Mouse (Mus musculus) MEL (cell line): ENCODE measurements at regions not wholly inside any gene's neighbourhood (a gene's known extent, or its start where the extent isn't known, plus 50 kb on each side); places are given as distances from the start of the nearest gene placed in this dataset.

Source experiments
- DNase-seq: peaks from one replicate; pipeline ENCODE4 v3.0.0; 2011; ENCODE audit warnings: low read depth, low spot score
- H3K27ac ChIP-seq: 2 replicates; pipeline ENCODE4 v1.5.1; 2012; ENCODE audit warnings: low read depth, mild to moderate bottlenecking, control low read depth, low read length, moderate library complexity; ENCODE audit not compliant: control insufficient read depth
- H3K27me3 ChIP-seq, 2 experiments: fragments of 150-350 bp in 1 of 2; sonication (generic) in 1 of 2; 2 replicates each; pipeline ENCODE4 v1.6.1; 2012; ENCODE audit warnings: low read length in 2 of 2, mild to moderate bottlenecking in 2 of 2, improper control_type of control experiment in 1 of 2, moderate library complexity in 1 of 2; ENCODE audit not compliant: insufficient read depth in 2 of 2, control insufficient read depth in 1 of 2
- H3K36me3 ChIP-seq, 2 experiments: 2 replicates each; pipeline ENCODE4 v1.6.1; 2012 to 2014; ENCODE audit warnings: low read length in 2 of 2, improper control_type of control experiment in 1 of 2, inconsistent platforms in 1 of 2, mild to moderate bottlenecking in 1 of 2; ENCODE audit not compliant: insufficient read depth in 2 of 2, control insufficient read depth in 1 of 2
- H3K4me1 ChIP-seq, 2 experiments: fragments of 150-350 bp in 1 of 2; sonication (generic) in 1 of 2; 2 replicates each; pipeline ENCODE4 v1.6.1; 2012; ENCODE audit warnings: low read length in 2 of 2, improper control_type of control experiment in 1 of 2, mild to moderate bottlenecking in 1 of 2; ENCODE audit not compliant: insufficient read depth in 2 of 2, control insufficient read depth in 1 of 2
- H3K4me3 ChIP-seq, 2 experiments: fragments of 150-350 bp in 1 of 2; sonication (generic) in 1 of 2; 2 replicates each; pipeline ENCODE4 v1.5.1; 2012; ENCODE audit warnings: low read depth in 2 of 2, low read length in 2 of 2, mild to moderate bottlenecking in 2 of 2, moderate library complexity in 2 of 2, control low read depth in 1 of 2, improper control_type of control experiment in 1 of 2; ENCODE audit not compliant: control insufficient read depth in 1 of 2, insufficient read depth in 1 of 2
- H3K79me2 ChIP-seq: 2 replicates; pipeline ENCODE4 v1.6.1; 2012; ENCODE audit warnings: mild to moderate bottlenecking, low read length, moderate library complexity; ENCODE audit not compliant: control insufficient read depth, poor library complexity, insufficient read depth
- H3K9ac ChIP-seq: 2 replicates; pipeline ENCODE4 v1.6.1; 2012; ENCODE audit warnings: low read depth, mild to moderate bottlenecking, control low read depth, low read length, moderate library complexity; ENCODE audit not compliant: control insufficient read depth, poor library complexity, severe bottlenecking
- H3K9me3 ChIP-seq: fragments of 150-350 bp; sonication (generic); replicated peaks from 2 replicates; pipeline ENCODE4 v1.6.1; 2012; ENCODE audit warnings: mild to moderate bottlenecking, low read length, improper control_type of control experiment, moderate library complexity; ENCODE audit not compliant: insufficient read depth
- BHLHE40 ChIP-seq: IDR thresholded peaks from 2 replicates; pipeline ENCODE4 v1.6.1; 2012; ENCODE audit warnings: low read depth, mild to moderate bottlenecking, inconsistent platforms, low read length, improper control_type of control experiment, borderline replicate concordance
- CHD1 ChIP-seq: IDR thresholded peaks from 2 replicates; pipeline ENCODE4 v1.6.1; 2012; ENCODE audit warnings: low read depth, mild to moderate bottlenecking, inconsistent platforms, low read length, improper control_type of control experiment
- CHD2 ChIP-seq: IDR thresholded peaks from 2 replicates; pipeline ENCODE4 v1.6.1; 2011; ENCODE audit warnings: low read length, improper control_type of control experiment
- E2F4 ChIP-seq: IDR thresholded peaks from 2 replicates; pipeline ENCODE4 v1.6.1; 2011; ENCODE audit warnings: low read depth, low read length, improper control_type of control experiment, borderline replicate concordance
- GABPA ChIP-seq: IDR thresholded peaks from 2 replicates; pipeline ENCODE4 v1.6.1; 2012; ENCODE audit warnings: low read depth, mild to moderate bottlenecking, inconsistent platforms, low read length, improper control_type of control experiment, moderate library complexity
- HCFC1 ChIP-seq: IDR thresholded peaks from 2 replicates; pipeline ENCODE4 v1.6.1; 2012; ENCODE audit warnings: low read depth, mild to moderate bottlenecking, inconsistent platforms, low read length, improper control_type of control experiment, moderate library complexity
- MAX ChIP-seq: IDR thresholded peaks from 2 replicates; pipeline ENCODE4 v1.6.1; 2011; ENCODE audit warnings: low read length, improper control_type of control experiment
- MAZ ChIP-seq: IDR thresholded peaks from 2 replicates; pipeline ENCODE4 v1.6.1; 2012; ENCODE audit warnings: low read depth, mild to moderate bottlenecking, inconsistent platforms, low read length, improper control_type of control experiment
- MYB ChIP-seq: IDR thresholded peaks from 2 replicates; pipeline ENCODE4 v1.6.1; 2011; ENCODE audit warnings: mild to moderate bottlenecking, low read depth, low read length, improper control_type of control experiment
- MYC ChIP-seq: IDR thresholded peaks from 2 replicates; pipeline ENCODE4 v1.6.1; 2011; ENCODE audit warnings: low read depth, mild to moderate bottlenecking, low read length, improper control_type of control experiment, moderate library complexity
- POLR2A ChIP-seq, 2 experiments: IDR thresholded peaks; 2 replicates each; pipeline ENCODE4 v1.6.1; 2011 to 2012; ENCODE audit warnings: low read length in 2 of 2, mild to moderate bottlenecking in 2 of 2, control low read depth in 1 of 2, improper control_type of control experiment in 1 of 2, low read depth in 1 of 2, moderate library complexity in 1 of 2; ENCODE audit not compliant: control insufficient read depth in 1 of 2, insufficient read depth in 1 of 2, poor library complexity in 1 of 2
- POLR2AphosphoS2 ChIP-seq: IDR thresholded peaks from 2 replicates; pipeline ENCODE4 v1.6.1; 2011; ENCODE audit warnings: low read length, improper control_type of control experiment
- POLR2AphosphoS5 ChIP-seq: IDR thresholded peaks from 2 replicates; pipeline ENCODE4 v1.6.1; 2012; ENCODE audit warnings: low read depth, borderline replicate concordance, mild to moderate bottlenecking, inconsistent platforms, low read length, moderate library complexity, mixed read lengths
- RAD21 ChIP-seq: IDR thresholded peaks from 2 replicates; pipeline ENCODE4 v1.6.1; 2011; ENCODE audit warnings: mild to moderate bottlenecking, low read depth, low read length, improper control_type of control experiment
- RCOR1 ChIP-seq: IDR thresholded peaks from 2 replicates; pipeline ENCODE4 v1.6.1; 2012; ENCODE audit warnings: low read depth, mild to moderate bottlenecking, inconsistent platforms, low read length, improper control_type of control experiment
- SIN3A ChIP-seq: IDR thresholded peaks from 2 replicates; pipeline ENCODE4 v1.6.1; 2012; ENCODE audit warnings: low read length, improper control_type of control experiment, inconsistent platforms
- SMC3 ChIP-seq: IDR thresholded peaks from 2 replicates; pipeline ENCODE4 v1.6.1; 2011; ENCODE audit warnings: low read depth, low read length, improper control_type of control experiment
- TCF12 ChIP-seq: IDR thresholded peaks from 2 replicates; pipeline ENCODE4 v1.6.1; 2014; ENCODE audit warnings: low read depth, mild to moderate bottlenecking, inconsistent platforms, low read length, improper control_type of control experiment, moderate library complexity
- UBTF ChIP-seq: IDR thresholded peaks from 2 replicates; pipeline ENCODE4 v1.6.1; 2012; ENCODE audit warnings: low read depth, mild to moderate bottlenecking, inconsistent platforms, low read length, improper control_type of control experiment, moderate library complexity, borderline replicate concordance; ENCODE audit not compliant: insufficient read depth
- USF1 ChIP-seq: IDR thresholded peaks from 2 replicates; pipeline ENCODE4 v1.6.1; 2014; ENCODE audit warnings: low read depth, mild to moderate bottlenecking, inconsistent platforms, low read length, improper control_type of control experiment, moderate library complexity
- ZC3H11A ChIP-seq: IDR thresholded peaks from 2 replicates; pipeline ENCODE4 v1.6.1; 2012; ENCODE audit warnings: low read depth, mild to moderate bottlenecking, inconsistent platforms, low read length, improper control_type of control experiment
- ZKSCAN1 ChIP-seq: IDR thresholded peaks from 2 replicates; pipeline ENCODE4 v1.6.1; 2012; ENCODE audit warnings: low read depth, mild to moderate bottlenecking, inconsistent platforms, low read length, improper control_type of control experiment, moderate library complexity
- ZNF384 ChIP-seq: IDR thresholded peaks from 2 replicates; pipeline ENCODE4 v1.6.1; 2012; ENCODE audit warnings: low read depth, mild to moderate bottlenecking, inconsistent platforms, low read length, improper control_type of control experiment

DNA sequence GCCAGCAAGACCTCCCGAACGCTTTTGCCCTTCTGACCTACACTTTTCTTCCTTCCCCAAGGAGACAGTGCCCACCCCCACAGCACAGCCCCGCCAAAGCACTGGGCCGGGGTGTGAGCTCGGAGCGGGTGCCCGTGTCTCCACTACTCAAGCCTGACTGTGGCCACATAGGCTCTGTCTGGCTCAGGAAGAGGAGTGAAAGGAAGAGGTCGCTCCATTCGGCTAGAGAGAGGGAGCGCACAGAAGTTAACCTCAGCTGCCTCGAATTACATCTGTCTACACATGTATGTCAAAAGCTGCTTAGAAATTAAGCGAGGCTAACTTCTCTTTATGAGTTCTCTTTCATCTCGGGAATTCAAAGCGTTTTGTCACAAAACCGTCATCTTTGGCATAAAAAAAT, 69.6 kb upstream of the Slc4a7 start:
- TF ChIP-seq USF1, result no peak
- no peak for TF ChIP-seq ZKSCAN1
- TF ChIP-seq MAZ, result no peak
- no peak for TF ChIP-seq ZNF384
- no peak for TF ChIP-seq POLR2A (IDR thresholded peaks at IDR 0.05; ENCODE audit: control insufficient read depth in 1 of 2, insufficient read depth in 1 of 2, low read depth in 1 of 2, low read length in 2 of 2, poor library complexity in 1 of 2)
- no peak for TF ChIP-seq POLR2AphosphoS2
- TF ChIP-seq SMC3, result no peak
- TF ChIP-seq E2F4, result no peak
- no peak for TF ChIP-seq BHLHE40
- no peak for TF ChIP-seq MYB
- Histone ChIP-seq H3K9ac (no peak overlapping the region), H3K27me3 (no peaks in the 10 kb centered on the region), H3K4me3 (no peak overlapping the region), H3K4me1 (no peaks in the 10 kb centered on the region), H3K9me3 (no peaks in the 10 kb centered on the region), H3K36me3 (no peaks in the 10 kb centered on the region), H3K79me2 (no peaks in the 10 kb centered on the region), H3K27ac (no peak overlapping the region)
- DNase-seq, result no peak

DNA sequence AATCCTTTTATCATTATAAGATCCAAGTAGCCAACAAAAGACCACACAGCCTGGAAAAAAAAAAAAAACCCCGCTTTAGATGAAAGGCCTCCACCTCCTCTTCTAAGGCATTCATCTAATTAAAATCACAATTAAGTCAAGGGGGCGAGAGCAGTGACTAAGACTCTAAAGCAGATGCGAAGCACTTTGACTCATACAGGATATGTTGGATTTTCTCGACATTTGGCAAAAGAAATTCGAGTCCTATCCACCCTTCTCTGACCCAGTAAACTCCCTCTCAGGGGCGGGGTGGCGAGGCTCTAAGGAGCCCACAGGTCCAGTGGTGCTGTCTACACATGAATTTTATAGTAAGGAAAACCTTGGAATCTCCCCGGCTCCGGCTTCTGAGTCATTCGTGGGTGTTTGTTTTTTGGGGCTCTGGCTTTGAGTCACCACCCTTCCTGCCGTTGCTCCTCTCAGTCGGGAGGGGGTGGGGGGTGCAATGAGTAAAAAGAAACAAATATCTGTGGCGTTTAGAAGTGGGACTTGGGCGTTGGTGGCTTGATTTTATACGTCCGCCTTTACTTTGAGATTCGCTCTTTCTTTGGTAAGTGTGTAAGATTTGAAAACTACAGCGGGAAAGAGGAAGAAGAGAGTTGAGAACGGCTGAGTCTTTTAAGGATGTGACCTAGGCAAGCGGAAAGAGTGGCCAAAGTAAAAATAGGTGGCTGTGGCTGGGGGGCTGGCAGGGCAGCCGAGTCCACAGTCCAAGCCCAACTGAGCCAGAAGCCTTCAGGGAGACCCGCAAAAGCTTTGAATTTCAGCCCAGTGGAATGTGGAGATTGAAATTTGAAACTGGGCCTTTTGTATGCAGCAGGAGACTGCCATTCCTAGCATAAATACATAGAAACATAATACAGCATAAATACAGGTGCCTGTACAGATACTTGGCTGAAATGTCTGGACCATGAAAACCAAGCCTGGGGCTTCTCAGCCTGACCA, 68.8 kb upstream of the Slc4a7 start:
- Histone ChIP-seq H3K4me1 (no peaks in the 10 kb centered on the region), H3K27ac (no peak overlapping the region), H3K9ac (no peak overlapping the region), H3K27me3 (no peaks in the 10 kb centered on the region), H3K79me2 (no peaks in the 10 kb centered on the region), H3K36me3 (no peaks in the 10 kb centered on the region), H3K9me3 (no peaks in the 10 kb centered on the region), H3K4me3 (no peak overlapping the region)
- no peak for DNase-seq
- TF ChIP-seq BHLHE40, result no peak
- TF ChIP-seq TCF12, result no peak
- TF ChIP-seq CHD1, result no peak
- no peak for TF ChIP-seq E2F4
- no peak for TF ChIP-seq ZNF384
- TF ChIP-seq GABPA, result no peak
- TF ChIP-seq MAZ, result no peak
- TF ChIP-seq SMC3, result no peak
- TF ChIP-seq SIN3A, result no peak
- TF ChIP-seq RCOR1, result no peak
- no peak for TF ChIP-seq POLR2AphosphoS5
- no peak for TF ChIP-seq RAD21
- no peak for TF ChIP-seq MAX
- no peak for TF ChIP-seq HCFC1
- no peak for TF ChIP-seq ZC3H11A
- TF ChIP-seq MYC, result no peak
- TF ChIP-seq CHD2, result no peak
- TF ChIP-seq UBTF, result no peak
